Mouse (Mus musculus): ENCODE measurements around the gene Lim2. TPM values are rescaled to one million over a fixed set of nuclear protein-coding genes. Genes with fewer than 3 reads are reported as not detected.
A peak's percentile ranks its signal among the peaks of the same experiment; 100 is the strongest.
"Not testable (repeated sequence)": the region's sequence is repeated elsewhere in the genome, so short reads cannot be mapped to it uniquely, and the experiment has no call there.

Lim2 gene
- polyA plus RNA-seq (2017; shearing (Covaris generic)): not detected

GRCm38 (mm10) chr7:43427406-43427805 is at the start of gene Lim2:
TSS of gene Lim2 (plus strand) at chr7:43427670.
- no peak for ATAC-seq

- peak; percentile 52 for ATAC-seq
Measured at GRCm38 (mm10) chr7:43378226-43378625, 49.2 kb upstream of the Lim2 start.

GRCm38 (mm10) chr7:43392349-43393121 is 34.9 kb upstream of the Lim2 start:
- no peak for ATAC-seq

- ATAC-seq: no peak
Measured at GRCm38 (mm10) chr7:43399501-43399900, 28.0 kb upstream of the Lim2 start.

- ATAC-seq: no peak
Measured at GRCm38 (mm10) chr7:43402718-43403117, 24.8 kb upstream of the Lim2 start.

- ATAC-seq: no peak
Measured at GRCm38 (mm10) chr7:43407573-43407972, 19.9 kb upstream of the Lim2 start.

- ATAC-seq: no peak
Measured at GRCm38 (mm10) chr7:43408131-43408553, 19.3 kb upstream of the Lim2 start, which contains the start of gene Siglecg. TSS of gene Siglecg (plus strand) at chr7:43408204.

- ATAC-seq: no peak
Measured at GRCm38 (mm10) chr7:43409084-43409483, 18.4 kb upstream of the Lim2 start.

- not testable (repeated sequence) for ATAC-seq
Measured at GRCm38 (mm10) chr7:43411724-43412123, 15.7 kb upstream of the Lim2 start.

GRCm38 (mm10) chr7:43417298-43417697 is 10.2 kb upstream of the Lim2 start:
- no peak for ATAC-seq

- ATAC-seq: peak; percentile 94
Measured at GRCm38 (mm10) chr7:43422995-43423617, 4.4 kb upstream of the Lim2 start.

- peak; percentile 51 for ATAC-seq
Measured at GRCm38 (mm10) chr7:43423991-43424625, 3.4 kb upstream of the Lim2 start.

- no peak for ATAC-seq
Measured at GRCm38 (mm10) chr7:43429500-43429899, 2.0 kb downstream of the Lim2 start.

- no peak for ATAC-seq
Measured at GRCm38 (mm10) chr7:43432891-43433290, 5.4 kb downstream of the Lim2 start.

- no peak for ATAC-seq
Measured at GRCm38 (mm10) chr7:43434676-43435075, 7.2 kb downstream of the Lim2 start.

GRCm38 (mm10) chr7:43436341-43437255 is 9.1 kb downstream of the Lim2 start, which contains the start of gene Nkg7:
TSS of gene Nkg7 (plus strand) at chr7:43437073.
- peak; percentile 33 for ATAC-seq

- ATAC-seq: peak; percentile 26
Measured at GRCm38 (mm10) chr7:43438611-43439010, 11.1 kb downstream of the Lim2 start.

GRCm38 (mm10) chr7:43440482-43440881 is 13.0 kb downstream of the Lim2 start, which contains the start of gene Cldnd2:
TSS of gene Cldnd2 (plus strand) at chr7:43440782.
- ATAC-seq: no peak

GRCm38 (mm10) chr7:43441071-43441470 is 13.6 kb downstream of the Lim2 start:
- no peak for ATAC-seq

GRCm38 (mm10) chr7:43442684-43443083 is 15.2 kb downstream of the Lim2 start:
- no peak for ATAC-seq

- ATAC-seq: peak; percentile 80
Measured at GRCm38 (mm10) chr7:43443126-43443916, 15.9 kb downstream of the Lim2 start.

Measured in activated CD4-positive, CD25-positive, alpha-beta regulatory T cell, adult 4 months (primary cell).